Mouse (Mus musculus) ovary, postnatal 10 days (tissue): ENCODE data around the gene Gm20388.
A peak's percentile ranks its signal among the peaks of the same experiment; 100 is the strongest.

ENCODE experiments used
- DNase-seq: peaks from one replicate; pipeline ENCODE4 v3.0.0; 2022; ENCODE audit warnings: low spot score

Gene Gm20388

DNA sequence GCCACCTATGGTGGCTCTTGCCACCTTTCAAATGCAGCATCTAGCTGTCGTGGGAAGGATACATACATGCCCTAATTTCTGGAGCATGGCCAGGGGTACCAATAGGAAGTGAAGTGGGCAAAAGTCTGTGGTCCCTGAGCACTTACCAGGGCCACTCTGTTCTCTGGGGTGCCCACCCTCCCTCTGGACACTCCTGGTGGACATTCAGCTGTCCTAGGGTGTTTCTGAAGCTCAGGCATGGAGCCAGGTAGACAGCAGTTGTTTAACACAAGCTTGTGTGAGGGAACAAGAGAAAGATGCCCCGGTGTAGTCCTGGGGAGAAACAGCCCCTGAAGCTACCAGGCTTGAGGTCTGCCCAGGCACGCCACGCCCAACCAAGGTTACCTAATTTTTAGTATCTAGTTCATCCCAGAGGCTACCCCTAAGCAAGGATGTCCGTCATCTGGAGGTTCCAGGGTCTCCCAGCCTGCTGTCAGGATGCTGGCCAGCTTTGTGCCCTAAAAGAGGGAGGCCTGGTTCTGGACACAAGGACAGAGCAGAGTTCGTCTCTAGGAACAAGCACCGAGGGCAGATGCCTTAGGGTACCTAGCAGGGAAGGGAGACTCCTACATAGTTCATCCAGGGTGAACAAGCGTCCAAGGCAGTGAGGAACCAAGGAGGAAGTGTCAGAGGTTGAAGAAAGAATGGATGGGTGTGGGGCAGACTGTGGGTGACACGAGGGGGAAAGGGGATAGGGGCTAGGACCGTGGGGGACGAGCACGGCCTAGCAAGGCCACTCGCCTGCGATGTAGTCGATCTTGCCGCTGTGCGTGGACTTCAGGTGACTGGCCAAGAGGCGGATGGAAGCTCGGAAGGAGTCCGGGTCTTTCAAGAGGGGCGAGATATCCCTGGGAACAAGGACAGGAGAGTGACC lies 2665.3 kb downstream of the Gm20388 start:
- no peak for DNase-seq

DNA sequence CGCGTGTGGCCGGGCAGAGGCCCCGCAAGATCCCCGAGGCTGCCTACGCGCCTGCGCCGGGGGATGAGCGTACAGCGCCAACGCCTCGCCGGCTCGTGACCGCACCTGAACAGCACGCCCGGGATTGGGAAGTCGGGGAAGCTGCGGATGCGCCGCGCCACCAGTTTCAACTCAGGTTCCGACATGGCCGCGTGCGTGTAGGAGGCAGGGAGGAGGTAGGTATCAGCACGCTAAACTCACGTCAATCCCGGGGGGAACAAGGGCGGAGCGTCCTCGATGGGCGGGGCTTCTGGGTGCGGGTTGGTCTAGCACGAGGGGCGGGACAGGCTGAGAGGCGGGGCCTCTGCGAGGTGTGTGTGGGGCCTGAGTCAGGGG lies 2666.0 kb downstream of the Gm20388 start, which contains the start of gene Aprt:
TSS of gene Aprt (minus strand) at position 262 of the 375 bp plus-strand sequence.
- peak; percentile 83 for DNase-seq

DNA sequence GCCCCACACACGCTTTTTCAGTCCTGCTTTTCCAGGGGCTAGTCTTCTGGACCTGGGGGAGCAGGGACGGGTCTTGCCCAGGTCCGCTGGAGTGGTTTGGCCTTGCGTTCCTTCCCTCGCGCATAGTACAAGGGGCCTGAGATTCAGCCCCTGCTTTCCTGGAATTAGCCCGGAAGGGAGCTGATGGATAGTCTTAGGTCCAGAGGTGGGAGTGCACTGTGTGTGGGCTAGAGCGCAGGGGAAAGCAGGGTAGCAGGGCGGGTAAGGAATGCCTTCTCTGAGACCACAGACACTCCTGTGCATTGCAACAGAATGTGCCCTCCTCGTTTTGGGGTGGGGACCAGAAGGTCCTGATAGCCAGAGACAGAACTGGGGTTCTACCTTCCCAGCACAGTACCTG lies 2666.5 kb downstream of the Gm20388 start:
- DNase-seq: no peak

DNA sequence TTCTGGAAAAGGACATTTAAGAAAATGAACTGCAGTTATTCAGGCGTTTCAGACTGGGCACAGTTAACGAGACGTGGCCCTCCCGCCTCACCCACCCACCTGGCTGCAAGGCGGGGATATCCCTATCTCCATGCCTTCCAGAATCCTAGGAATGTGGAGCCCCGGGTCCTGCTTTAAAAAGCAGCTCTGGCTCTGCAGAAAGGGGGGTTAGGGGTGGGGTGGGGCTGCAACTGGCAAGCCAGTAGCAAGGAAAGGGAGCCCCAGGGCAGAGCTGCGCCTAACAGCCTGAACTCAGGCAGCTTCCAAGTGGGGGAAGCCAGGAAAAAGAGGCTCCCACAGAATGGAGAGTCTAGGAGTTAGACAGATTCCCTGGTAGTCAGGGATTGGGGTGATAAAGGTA lies 2668.6 kb downstream of the Gm20388 start:
- no peak for DNase-seq

DNA sequence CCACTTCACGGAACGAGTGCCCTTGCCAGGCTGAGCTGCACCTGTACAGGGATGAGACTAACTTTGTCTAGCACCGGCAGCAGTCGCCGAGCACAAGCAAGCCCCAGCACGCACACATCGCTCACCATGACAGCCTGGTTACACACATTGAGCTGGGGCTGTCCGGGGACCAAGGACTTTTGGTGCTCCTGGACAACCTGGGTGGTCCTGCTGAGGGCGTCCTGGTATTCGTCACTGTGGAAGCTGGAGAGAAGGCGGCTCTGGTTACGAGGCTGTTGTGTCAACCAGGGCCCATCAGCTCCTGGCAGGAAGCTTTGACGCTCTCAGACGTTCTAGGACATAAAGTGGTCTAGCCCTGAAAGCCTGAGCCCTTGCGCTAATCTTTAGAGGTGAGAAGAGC lies 2670.3 kb downstream of the Gm20388 start:
- DNase-seq: no peak

DNA sequence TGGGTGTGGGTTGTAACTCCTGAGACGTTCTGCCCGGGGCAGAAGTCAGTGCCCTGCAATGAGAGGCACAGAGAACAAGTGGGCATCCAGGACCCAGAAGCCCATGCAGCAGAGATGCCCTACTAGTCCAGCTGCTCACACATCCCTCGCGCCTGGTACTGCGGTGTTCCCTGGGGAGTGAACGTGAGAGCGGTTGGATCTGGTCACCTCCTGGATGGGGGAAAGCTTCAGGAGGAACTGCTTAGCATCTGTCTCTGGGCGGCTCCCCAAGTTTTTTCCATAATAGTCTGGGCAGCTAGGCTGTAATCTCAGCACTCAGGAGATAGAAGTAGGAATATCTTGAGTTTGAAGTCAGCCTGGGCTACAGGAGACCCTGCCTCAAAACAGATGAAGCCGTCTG lies 2674.3 kb downstream of the Gm20388 start:
- DNase-seq: no peak

DNA sequence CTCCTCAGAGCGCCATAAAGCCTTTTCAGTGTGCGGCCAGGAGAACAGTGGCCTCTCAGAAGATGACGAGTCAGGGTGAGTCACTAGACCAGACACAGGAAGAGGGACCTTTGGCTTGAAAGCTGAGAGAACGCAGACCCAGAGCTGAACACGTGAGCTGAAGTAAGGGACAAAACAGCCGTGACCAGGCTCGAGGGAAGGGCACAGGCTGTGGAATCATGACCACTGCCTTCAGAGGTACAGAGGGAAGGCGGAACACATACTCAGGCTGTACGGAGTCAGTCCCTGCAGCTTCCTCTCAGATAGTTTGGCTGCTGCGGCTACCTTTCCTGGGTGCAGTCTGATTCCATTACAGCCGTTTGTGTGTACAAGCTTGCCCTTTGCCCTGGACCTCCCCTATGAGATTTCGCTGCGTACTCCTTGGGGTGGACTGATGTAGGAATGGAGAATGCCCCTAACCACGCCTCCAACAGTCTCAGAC lies 2674.8 kb downstream of the Gm20388 start:
- no peak for DNase-seq

DNA sequence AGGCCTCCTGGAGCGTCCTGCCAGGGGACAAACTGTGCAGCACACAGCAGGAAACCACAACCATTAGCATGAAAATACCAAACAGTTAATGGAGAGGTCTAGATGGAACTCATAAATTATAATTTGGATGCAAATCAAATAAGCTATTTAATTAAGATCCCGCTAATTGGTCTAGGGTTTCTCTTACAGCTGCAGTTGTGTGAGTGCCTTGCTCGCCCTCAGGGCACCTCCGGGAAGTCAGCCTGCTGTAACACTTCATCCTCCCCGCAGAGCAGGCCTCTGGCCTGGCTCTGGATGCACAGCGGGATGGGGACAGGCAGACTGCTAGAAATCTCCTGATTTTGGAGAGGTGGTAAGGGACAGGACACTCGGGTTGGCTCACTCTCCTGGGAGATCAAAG lies 2675.5 kb downstream of the Gm20388 start:
- no peak for DNase-seq

DNA sequence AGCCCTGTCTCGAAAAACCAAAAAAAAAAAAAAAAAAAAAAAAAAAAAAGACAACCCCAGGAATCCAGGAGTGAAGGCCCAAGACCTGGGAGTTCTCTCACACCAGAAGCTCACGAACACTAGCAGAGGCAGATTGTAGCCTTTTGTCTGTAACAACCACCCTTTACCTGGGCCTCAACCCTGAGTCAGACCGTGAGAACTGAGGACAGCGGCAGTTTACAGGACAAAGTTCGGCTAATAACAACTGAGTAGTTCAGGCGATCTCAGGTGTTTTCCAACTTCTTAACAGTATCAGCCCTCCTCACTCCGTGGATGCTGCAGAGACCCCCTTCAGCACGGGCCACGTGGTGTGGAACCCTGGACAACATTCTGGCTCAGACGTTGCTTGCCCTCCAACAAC lies 2676.1 kb downstream of the Gm20388 start:
- DNase-seq: no peak

DNA sequence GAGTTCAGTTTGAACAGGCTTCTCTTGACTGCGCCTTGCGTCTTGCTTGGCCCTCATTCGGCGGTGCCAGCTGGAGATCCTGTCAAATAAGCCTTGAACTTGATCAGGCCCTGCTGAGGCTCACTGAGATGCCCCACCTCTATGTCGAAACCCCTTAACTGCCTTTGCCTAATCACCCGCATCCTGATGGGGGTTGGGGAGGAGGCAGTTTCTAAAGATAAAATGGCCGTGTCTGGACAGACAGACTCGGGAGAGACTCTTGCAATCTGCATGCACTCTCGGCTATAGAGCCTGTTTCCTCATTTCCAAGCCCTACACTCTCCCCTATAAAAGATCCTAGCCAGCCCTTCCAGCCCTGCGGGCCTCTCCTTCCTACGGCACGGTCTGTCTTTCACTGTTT lies 2682.6 kb downstream of the Gm20388 start:
- no peak for DNase-seq

DNA sequence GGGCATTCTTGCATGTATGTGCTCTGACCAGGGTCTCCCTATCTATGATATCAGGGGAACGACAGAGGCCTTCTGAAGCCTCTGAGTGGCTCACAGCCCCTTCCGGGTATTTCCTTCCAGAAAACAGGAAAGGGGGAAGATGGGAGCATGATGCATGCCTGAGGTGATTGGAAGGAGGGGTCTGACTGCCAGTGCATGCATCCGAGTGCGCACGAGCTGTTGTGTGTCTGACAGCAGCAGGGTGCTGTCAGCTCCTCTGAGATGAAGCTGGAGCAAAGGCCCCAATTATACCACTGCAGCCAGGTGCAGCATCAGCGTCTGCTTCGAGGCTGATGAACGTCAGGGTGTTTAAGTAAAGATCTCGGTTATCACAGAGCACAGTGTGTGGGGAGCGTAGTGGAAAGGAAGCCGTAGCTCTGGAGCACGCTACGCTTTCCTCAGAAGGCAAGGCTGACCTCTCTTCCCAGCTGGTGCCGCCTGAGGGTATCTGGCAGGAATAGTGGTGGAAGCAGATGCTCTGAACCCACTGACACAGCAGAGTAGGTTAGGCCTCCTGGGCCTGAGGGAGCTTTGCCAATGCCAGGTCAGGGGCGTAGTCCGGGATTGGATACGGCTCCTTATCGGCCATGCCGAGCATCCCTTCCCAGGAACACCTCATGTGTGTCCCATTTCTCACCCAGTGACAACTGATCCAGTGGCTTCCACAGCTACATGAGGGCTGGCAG lies 2683.3 kb downstream of the Gm20388 start:
- DNase-seq: no peak

DNA sequence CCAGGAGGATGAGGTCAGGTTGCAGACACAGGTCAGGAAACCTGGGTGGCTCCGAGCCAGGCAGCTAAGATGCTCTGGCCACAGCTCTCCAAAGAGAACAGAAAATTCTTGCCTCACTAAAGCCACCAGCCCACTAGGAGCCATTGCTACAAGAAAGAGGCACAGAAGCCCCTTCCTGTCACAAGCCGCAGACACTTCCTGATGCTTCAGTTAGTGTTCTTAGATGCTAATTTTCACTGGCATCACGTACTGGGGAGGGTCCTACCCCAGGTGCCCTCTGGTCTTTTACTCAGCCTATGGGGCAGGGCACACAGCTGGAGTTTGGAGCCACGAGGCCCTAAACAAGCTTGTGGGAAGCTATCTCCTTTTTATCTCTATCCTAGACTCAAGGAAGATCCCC lies 2685.4 kb downstream of the Gm20388 start:
- no peak for DNase-seq

DNA sequence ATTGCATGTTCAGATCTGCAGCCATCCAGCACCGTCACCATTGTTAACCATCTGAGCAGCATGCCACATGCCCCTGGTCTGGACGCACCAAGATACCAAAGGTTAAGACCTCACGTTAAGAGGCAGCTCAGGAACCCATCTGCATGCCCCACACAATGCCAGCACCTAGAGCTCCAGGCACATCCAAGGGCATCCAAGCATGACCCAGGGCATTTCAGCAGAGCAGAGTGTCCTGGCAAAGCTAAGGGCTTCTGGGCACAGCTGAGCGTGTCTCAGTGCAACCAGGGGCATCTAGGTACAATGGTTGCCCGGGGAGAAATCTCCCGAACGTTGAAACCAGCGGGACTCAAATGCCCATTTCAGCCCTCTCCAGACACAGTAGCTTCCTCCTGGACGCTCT lies 2690.0 kb downstream of the Gm20388 start:
- DNase-seq: no peak

DNA sequence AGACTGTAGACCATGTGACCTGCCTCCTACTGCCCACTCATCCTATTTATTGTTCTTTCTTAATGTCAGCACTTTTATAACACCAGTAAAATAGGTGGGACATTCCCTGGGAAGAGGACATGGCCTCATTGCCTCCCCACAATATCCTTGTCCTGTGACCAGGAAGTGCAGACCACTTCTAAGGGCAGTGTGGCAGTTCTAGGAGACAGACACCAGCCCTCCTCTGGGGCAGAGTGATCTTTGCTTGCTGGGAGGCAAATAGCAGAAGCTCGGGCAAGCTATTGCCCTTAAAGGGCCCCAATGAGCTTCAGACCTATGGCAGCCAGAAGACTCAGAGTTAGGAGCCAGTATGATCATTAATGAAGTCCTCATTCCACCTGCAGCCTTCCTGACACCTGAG lies 2694.0 kb downstream of the Gm20388 start:
- no peak for DNase-seq

DNA sequence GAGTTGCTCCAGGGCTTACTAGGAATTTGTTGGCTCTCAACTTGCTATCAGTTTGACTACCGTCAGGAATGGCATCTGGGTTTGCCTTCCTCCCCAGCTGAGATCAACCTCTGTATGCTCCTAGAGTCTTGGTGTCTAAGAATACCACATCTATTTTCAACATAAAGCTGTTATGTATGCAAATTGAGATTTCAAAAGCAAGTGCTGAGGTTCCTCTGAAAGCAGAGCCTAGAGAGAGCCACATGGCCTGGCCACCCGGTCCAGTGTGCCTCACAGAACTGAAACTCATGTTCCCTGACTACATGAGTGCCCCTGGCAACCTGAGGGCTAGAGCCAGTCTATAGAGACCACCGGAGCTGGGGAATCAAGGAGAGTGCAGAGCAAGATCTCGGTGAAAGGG lies 2694.7 kb downstream of the Gm20388 start:
- DNase-seq: no peak

DNA sequence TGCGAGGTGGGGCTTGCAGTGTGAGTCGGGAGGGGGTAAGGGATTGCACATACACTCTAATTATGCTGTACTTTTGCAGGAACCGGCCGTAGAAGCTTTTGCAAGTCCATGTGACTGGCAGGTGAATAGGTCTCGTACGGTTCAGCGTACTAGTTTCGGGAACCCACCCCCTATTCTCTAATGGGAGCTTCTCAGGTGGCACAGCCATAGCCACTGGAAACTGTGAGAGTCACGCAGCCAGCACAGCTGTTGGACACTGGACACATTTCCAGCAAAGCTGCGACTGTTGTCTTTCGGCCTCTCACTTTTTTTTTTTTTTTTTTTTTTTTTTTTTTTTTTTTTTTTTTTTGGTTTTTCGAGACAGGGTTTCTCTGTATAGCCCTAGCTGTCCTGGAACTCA lies 2696.2 kb downstream of the Gm20388 start:
- no peak for DNase-seq

DNA sequence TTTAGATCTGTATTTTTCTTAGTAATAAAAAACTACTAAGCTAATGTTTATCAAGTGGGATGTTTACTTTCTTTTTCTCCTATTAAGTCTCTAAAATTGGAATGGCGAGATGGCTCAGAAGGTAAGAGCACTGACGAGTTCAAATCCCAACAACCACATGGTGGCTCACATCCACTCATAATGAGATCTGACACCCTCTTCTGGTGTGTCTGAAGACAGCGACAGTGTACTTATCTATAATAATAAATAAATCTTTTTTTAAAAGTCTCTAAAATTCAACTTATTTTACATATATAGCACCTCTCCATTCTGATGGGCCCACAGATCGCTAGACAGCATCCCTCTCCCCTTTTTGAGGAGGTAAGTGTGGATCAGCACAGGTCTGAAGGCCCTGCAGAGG lies 2699.6 kb downstream of the Gm20388 start:
- no peak for DNase-seq

DNA sequence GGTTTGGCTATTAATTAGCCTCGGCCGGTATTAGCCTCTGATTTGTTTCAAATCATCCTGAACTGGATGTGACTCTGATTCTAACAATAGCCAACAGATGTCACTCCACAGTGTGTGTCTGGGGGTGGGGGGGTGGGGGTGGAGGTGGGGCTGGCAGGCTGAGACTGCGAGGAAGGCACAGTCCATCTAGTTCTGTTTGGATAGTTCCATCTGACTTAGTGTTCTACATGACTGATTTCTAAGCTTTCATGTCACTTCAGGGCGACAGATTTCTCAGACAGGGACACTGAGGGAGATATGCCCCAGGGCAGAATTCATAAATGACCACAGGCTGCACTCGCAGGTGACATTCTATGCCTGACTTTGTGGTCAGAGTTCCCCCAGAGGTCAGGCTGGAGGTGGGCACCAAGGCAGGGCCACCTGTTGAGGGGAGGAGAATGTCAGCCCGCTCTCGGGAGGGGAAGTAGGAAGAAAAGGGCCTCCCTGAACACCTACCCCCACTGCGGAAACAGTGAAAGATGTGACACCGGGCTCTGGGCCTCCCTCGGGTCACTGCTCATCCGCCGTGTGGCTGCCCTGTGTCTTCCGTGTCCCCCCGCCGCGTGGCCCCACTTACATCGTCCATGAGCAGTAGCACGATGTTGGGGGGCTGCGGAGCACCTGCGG lies 2700.1 kb downstream of the Gm20388 start:
- DNase-seq: no peak

DNA sequence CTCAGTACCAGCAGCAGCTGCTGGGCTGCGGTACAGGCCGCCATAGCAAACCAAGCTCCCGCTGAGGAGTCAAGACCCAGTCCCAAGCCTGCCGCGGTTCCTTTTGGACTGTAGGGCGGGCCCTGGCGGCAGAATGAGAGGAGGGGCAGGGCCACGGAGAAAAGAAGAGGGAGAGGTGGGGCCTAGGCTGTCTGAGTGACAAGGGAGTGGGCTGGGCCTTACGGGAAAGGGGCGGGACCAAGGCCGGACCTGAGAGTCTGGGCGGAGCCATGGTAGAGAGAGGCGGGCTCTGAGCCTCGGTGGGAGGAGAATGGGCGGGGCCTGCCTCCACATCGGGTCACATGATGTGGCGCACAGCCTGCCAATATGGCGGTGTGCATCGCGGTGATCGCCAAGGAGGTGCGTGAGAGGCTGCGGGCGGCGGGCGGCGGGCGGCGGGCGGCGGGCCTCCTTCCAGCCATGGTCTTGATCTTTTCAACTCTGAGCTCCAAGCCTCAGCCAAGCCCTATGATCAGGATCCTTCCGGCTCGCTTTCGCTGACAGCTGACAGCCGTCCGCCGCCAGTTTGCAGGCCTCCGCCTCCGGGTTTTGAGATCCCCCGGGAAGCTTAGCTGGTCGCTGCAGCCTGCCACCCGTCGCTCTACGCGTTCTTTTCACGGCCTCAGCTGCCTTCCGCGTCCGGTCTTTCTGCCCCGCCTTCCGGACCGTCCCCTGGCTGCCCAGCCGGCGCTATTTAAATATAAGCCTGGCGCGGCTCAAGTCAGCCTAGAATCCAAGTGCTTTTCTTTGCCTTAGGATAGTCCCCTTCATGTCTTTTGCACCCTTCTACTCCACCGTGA lies 2700.9 kb downstream of the Gm20388 start, which contains the start of the genes Galns and Trappc2l:
TSS of gene Galns (minus strand) at position 169 of the 839 bp plus-strand sequence.
TSS of gene Trappc2l (plus strand) at position 346 of the 839 bp plus-strand sequence.
- peak; percentile 76 for DNase-seq

DNA sequence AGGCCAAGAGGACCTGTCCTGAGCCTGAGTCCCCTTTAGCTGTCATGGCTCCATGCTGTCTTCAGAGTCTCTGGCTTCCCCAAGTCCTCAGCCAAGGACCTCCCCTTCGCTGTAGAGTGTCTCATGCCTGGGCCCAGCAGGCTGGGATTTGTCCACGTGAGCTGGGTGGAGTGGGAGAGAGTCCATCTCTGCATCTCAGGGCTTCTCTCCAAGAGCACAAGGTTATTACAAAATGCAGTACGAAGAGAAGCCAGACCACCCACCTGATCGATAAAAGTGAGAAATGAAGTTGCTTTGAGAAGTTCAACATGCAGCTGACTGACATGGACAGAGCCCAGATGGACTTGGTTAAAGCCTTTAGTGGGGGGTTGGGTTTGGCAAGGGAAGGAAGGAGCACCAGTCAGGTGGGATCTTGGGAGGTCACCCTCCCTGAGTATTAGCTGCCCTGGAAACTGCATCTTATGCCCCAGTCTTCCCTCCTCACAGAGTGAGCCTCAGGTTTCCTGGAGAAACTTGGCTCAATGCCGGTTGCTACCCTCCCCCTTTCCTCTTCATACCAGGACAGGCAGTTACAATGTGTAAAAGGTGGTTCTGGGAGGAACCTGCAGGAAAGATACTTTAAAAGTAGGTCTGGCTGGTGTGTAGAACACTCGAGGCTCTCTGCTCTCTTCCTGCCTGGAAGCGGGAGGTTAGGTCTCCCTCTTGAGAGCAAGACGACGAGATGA lies 2705.7 kb downstream of the Gm20388 start:
- DNase-seq: no peak
